Mouse (Mus musculus) olfactory bulb, adult 2 months (tissue): ENCODE measurements around the gene Gm9887.

Source experiments
- CTCF ChIP-seq: fragments of 200-500 bp; IDR thresholded peaks from 2 replicates; pipeline ENCODE4 v1.5.1; 2012; ENCODE audit warnings: low read depth, mild to moderate bottlenecking, low read length, moderate library complexity; ENCODE audit not compliant: insufficient read depth
- POLR2A ChIP-seq: fragments of 200-500 bp; IDR thresholded peaks from 2 replicates; pipeline ENCODE4 v1.6.1; 2012; ENCODE audit warnings: mild to moderate bottlenecking, low read depth, low read length, moderate library complexity; ENCODE audit not compliant: insufficient read depth

DNA sequence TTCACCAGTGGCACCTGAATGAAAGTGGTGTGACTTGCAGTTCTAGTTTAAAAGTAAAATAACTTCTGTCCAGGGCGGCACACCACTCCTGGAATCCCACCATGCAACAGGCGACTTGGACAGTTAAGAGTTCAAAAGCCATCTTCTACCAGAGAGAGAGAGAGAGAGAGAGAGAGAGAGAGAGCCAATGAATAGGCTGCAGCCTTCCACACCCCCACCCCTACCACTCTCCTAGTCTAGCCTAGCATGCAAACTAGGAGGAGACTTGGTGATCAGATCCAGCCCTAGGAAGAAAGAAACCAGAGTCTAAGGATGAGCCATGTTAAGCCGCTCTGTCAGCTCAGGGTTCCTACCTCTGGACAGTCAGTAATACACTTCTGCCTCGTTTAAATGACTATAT, 9.9 kb downstream of the Gm9887 start:
- no peak for TF ChIP-seq CTCF
- no peak for TF ChIP-seq POLR2A
